In genomic region chr3:69054760-69055432, GRCm38 (mm10) we compare ENCODE assay signal across 15 mouse cellular contexts. TPM values are rescaled to one million over a fixed set of nuclear protein-coding genes. Genes with fewer than 3 reads are reported as not detected.
A peak's percentile ranks its signal among the peaks of the same experiment; 100 is the strongest.
DNase-seq lines count a peak whose midpoint lies in the region; ATAC-seq and TF ChIP-seq lines count a peak whose summit lies in the region.
"Had no signal": no experiment of that assay in that cellular context is flagged by ENCODE, and none has a peak within 500 bp of the region (broad histone marks: within the 10 kb centered on the region; RNA-seq: fewer than 3 reads in every experiment).

No protein-coding gene starts in this region.

- peak; percentile 92 for ATAC-seq in G1E (ENCODE audit: extremely low read depth, insufficient number of reproducible peaks, low FRiP score, poor library complexity, severe bottlenecking)
- peak; percentile 13 for ATAC-seq in granulocyte monocyte progenitor cell, adult 5-6 weeks (replicated peaks; ENCODE audit: poor library complexity, severe bottlenecking)
- peak; percentile 98 for ATAC-seq in megakaryocyte progenitor cell, adult 5-6 weeks (replicated peaks; ENCODE audit: poor library complexity)
- ATAC-seq: hindbrain, embryonic 16.5 days had no signal

- no peaks in the 10 kb centered on the region for H3K9me3 ChIP-seq in G1E (replicated peaks)
- H3K9me3 ChIP-seq: midbrain, embryonic 10.5 days; neural tube, embryonic 12.5 days had no signal

- intact Hi-C loops in heart, postnatal 10 days (cut with DNase I) = no loop called here

- no peak for TF ChIP-seq CTCF in G1E (IDR thresholded peaks at IDR 0.05; ENCODE audit: low read depth, low read length)

- peak overlapping the region; percentile 6; the same call in 1 of the 2 replicates for H3K4me3 ChIP-seq in G1E (ENCODE audit: low read depth, low read length)
- H3K4me3 ChIP-seq: midbrain, embryonic 10.5 days; neural tube, embryonic 12.5 days had no signal

- peaks cover 5% of the 10 kb centered on the region for H3K36me3 ChIP-seq in G1E (replicated peaks)
- H3K36me3 ChIP-seq: midbrain, embryonic 10.5 days; neural tube, embryonic 12.5 days had no signal

- peak; percentile 80 for DNase-seq in heart, adult 11 months
- no peak for DNase-seq in heart, postnatal 10 days
- peak; percentile 51 for DNase-seq in G1E (ENCODE audit: low spot score)
- no peak for DNase-seq in gastrocnemius, adult 18-20 months (ENCODE audit: low spot score)
- no peak for DNase-seq in frontal cortex, postnatal 14 days (ENCODE audit: low spot score in 2 of 2)
- no peak for DNase-seq in urinary bladder, postnatal 4 days (ENCODE audit: low spot score in 2 of 2)
- DNase-seq: adrenal gland, adult 2 months; cerebellum, adult 9-10 months; gastrocnemius, postnatal 36 days; thymus, postnatal 14 days had no signal

- peaks cover 58% of the 10 kb centered on the region for H3K4me1 ChIP-seq in G1E (ENCODE audit: insufficient read depth, low read depth, low read length)
- H3K4me1 ChIP-seq: midbrain, embryonic 10.5 days; neural tube, embryonic 12.5 days had no signal

- H3K27me3 ChIP-seq in G1E (ENCODE audit: insufficient read depth, low read length) = no peaks in the 10 kb centered on the region
- H3K27me3 ChIP-seq: neural tube, embryonic 12.5 days had no signal

RNA-seq across cellular contexts. Expression of gene Trim59, which starts 10.3 kb away (rescaled TPM):
- 10 to 100 TPM; 16.0 to 16.7 TPM for total RNA-seq in heart, postnatal 10 days (2021)
- total RNA-seq in G1E (2014; fragmentation: Nextera tagmentation) = 126 and 158 TPM in 2 replicates
- total RNA-seq in G1E (2017) = 32.8 and 35.7 TPM in 2 replicates
- polyA plus RNA-seq in G1E (2012) = 9.6 and 11.1 TPM in 2 replicates
- 28.7 and 33.7 TPM in 2 replicates for total RNA-seq in granulocyte monocyte progenitor cell, adult 5-6 weeks (2014; fragmentation: Nextera tagmentation)
- 20.2 and 23.8 TPM in 2 replicates for total RNA-seq in granulocyte monocyte progenitor cell, adult 5-6 weeks (2017)
- total RNA-seq in megakaryocyte progenitor cell, adult 5-6 weeks (2015) = 55.8 and 64.4 TPM in 2 replicates
- 15.7 and 17.7 TPM in 2 replicates for total RNA-seq in megakaryocyte progenitor cell, adult 5-6 weeks (2017)
- total RNA-seq in gastrocnemius, adult 18-20 months (2021) = under 1 TPM; 0.39 to 0.50 TPM

RNA-seq across cellular contexts. Expression of gene Smc4, which starts 50.4 kb away (rescaled TPM):
- 10 to 100 TPM; 39.7 to 45.7 TPM for total RNA-seq in heart, postnatal 10 days (2021)
- total RNA-seq in G1E (2014; fragmentation: Nextera tagmentation) = 591 and 614 TPM in 2 replicates
- 364 and 430 TPM in 2 replicates for total RNA-seq in G1E (2017)
- 98.6 and 99.9 TPM in 2 replicates for polyA plus RNA-seq in G1E (2012)
- total RNA-seq in granulocyte monocyte progenitor cell, adult 5-6 weeks (2014; fragmentation: Nextera tagmentation) = 115 and 179 TPM in 2 replicates
- total RNA-seq in granulocyte monocyte progenitor cell, adult 5-6 weeks (2017) = 624 and 700 TPM in 2 replicates
- total RNA-seq in megakaryocyte progenitor cell, adult 5-6 weeks (2015) = 350 and 351 TPM in 2 replicates
- total RNA-seq in megakaryocyte progenitor cell, adult 5-6 weeks (2017) = 603 and 719 TPM in 2 replicates
- total RNA-seq in gastrocnemius, adult 18-20 months (2021) = 1 to 10 TPM; 3.9 to 4.1 TPM

RNA-seq across cellular contexts. Expression of gene Ift80, which starts 50.5 kb away (rescaled TPM):
- 1 to 10 TPM; 7.2 to 9.0 TPM for total RNA-seq in heart, postnatal 10 days (2021)
- total RNA-seq in G1E (2014; fragmentation: Nextera tagmentation) = 21.7 and 66.1 TPM in 2 replicates
- 14.8 and 17.6 TPM in 2 replicates for total RNA-seq in G1E (2017)
- 0.32 and 0.56 TPM in 2 replicates for polyA plus RNA-seq in G1E (2012)
- 11.9 and 16.4 TPM in 2 replicates for total RNA-seq in granulocyte monocyte progenitor cell, adult 5-6 weeks (2014; fragmentation: Nextera tagmentation)
- total RNA-seq in granulocyte monocyte progenitor cell, adult 5-6 weeks (2017) = 20.2 and 27.6 TPM in 2 replicates
- total RNA-seq in megakaryocyte progenitor cell, adult 5-6 weeks (2015) = 12.8 and 21.5 TPM in 2 replicates
- 19.1 and 25.2 TPM in 2 replicates for total RNA-seq in megakaryocyte progenitor cell, adult 5-6 weeks (2017)
- 1 to 10 TPM; 3.3 to 5.0 TPM for total RNA-seq in gastrocnemius, adult 18-20 months (2021)

Comparison
In these comparisons a context has a peak if more than half of its experiments do, and no peak if none do; other contexts are left out.
1. DNase-seq: peak in heart, adult 11 months (single experiment) and G1E (single experiment); none in heart, postnatal 10 days (0 of 2), gastrocnemius, adult 18-20 months (single experiment), frontal cortex, postnatal 14 days (0 of 2) and urinary bladder, postnatal 4 days (0 of 2).
2. ATAC-seq: peak in every context shown above with its lines; median percentile 98 in megakaryocyte progenitor cell, adult 5-6 weeks; 92 in G1E; 13 in granulocyte monocyte progenitor cell, adult 5-6 weeks.
3. RNA of gene Trim59, which starts 10.3 kb away (total RNA-seq): 32.8 to 158 TPM in G1E, 15.7 to 64.4 TPM in megakaryocyte progenitor cell, adult 5-6 weeks, 20.2 to 33.7 TPM in granulocyte monocyte progenitor cell, adult 5-6 weeks and 16.0 to 16.7 TPM in heart, postnatal 10 days; 0.39 to 0.50 TPM in gastrocnemius, adult 18-20 months; every median in the first group is over 10 times any median in the second.
4. RNA of gene Smc4, which starts 50.4 kb away (total RNA-seq): 115 to 700 TPM in granulocyte monocyte progenitor cell, adult 5-6 weeks, 350 to 719 TPM in megakaryocyte progenitor cell, adult 5-6 weeks, 364 to 614 TPM in G1E and 39.7 to 45.7 TPM in heart, postnatal 10 days; 3.9 to 4.1 TPM in gastrocnemius, adult 18-20 months; every median in the first group is over 4 times any median in the second.